Mouse (Mus musculus) limb, embryonic 15.5 days (tissue): ENCODE data around the gene Clns1a. TPM values are rescaled to one million over a fixed set of nuclear protein-coding genes. Genes with fewer than 3 reads are reported as not detected.

Experiments
- ATAC-seq: fragments of 200-750 bp; cut with Nextera tagmentation; 2 replicates; pipeline ENCODE4 v1.8.0; 2017; ENCODE audit warnings: low read depth, moderate TSS enrichment; ENCODE audit not compliant: insufficient number of reproducible peaks, low FRiP score, low TSS enrichment
- H3K27ac ChIP-seq: fragments of 300-500 bp; sonication (generic); 2 replicates; pipeline ENCODE4 v1.5.1; 2015; ENCODE audit warnings: moderate library complexity, mild to moderate bottlenecking, inconsistent platforms
- H3K27me3 ChIP-seq: fragments of 300-500 bp; sonication (generic); 2 replicates; pipeline ENCODE4 v1.6.1; 2015; ENCODE audit warnings: inconsistent platforms
- H3K36me3 ChIP-seq: fragments of 300-500 bp; sonication (generic); 2 replicates; pipeline ENCODE4 v1.6.1; 2015; ENCODE audit warnings: inconsistent platforms
- H3K4me1 ChIP-seq: fragments of 300-500 bp; sonication (generic); 2 replicates; pipeline ENCODE4 v1.6.1; 2015; ENCODE audit warnings: inconsistent platforms
- H3K4me2 ChIP-seq: fragments of 300-500 bp; sonication (generic); 2 replicates; pipeline ENCODE4 v1.6.1; 2015; ENCODE audit warnings: mild to moderate bottlenecking, inconsistent platforms
- H3K4me3 ChIP-seq: fragments of 300-500 bp; sonication (generic); 2 replicates; pipeline ENCODE4 v1.5.1; 2015; ENCODE audit warnings: mild to moderate bottlenecking, inconsistent platforms
- H3K9ac ChIP-seq: fragments of 300-500 bp; sonication (generic); 2 replicates; pipeline ENCODE4 v1.6.1; 2015; ENCODE audit warnings: inconsistent platforms
- H3K9me3 ChIP-seq: fragments of 300-500 bp; sonication (generic); 2 replicates; pipeline ENCODE4 v1.6.1; 2016; ENCODE audit warnings: inconsistent platforms
- WGBS: fragments of 180-500 bp; shearing (Covaris S2); methylation state at CpG from one replicate; pipeline ENCODE4 v1.1.7; 2015; 5-methylcytosine and 5-hydroxymethylcytosine counted together
- polyA plus RNA-seq: library from polyadenylated mRNA; unstranded; fragments of >200 nt; fragmentation: Nextera tagmentation; extraction: Ambion mirVana; gene quantifications from 2 replicates; pipeline ENCODE4 v1.2.1, GENCODE M21; 2015

The Clns1a gene
- polyA plus RNA-seq, 1 experiment from 2014 or later = 175 TPM

- H3K4me2 ChIP-seq = no peak overlapping the region
- no peaks in the 10 kb centered on the region for H3K9me3 ChIP-seq
- peaks cover 11% of the 10 kb centered on the region; the same call in 1 of the 2 replicates for H3K36me3 ChIP-seq
- H3K27ac ChIP-seq = no peak overlapping the region
- WGBS = 71% methylated on average over 14 of the region's 14 CpGs
- no peak for ATAC-seq
- H3K4me1 ChIP-seq = no peaks in the 10 kb centered on the region
- H3K9ac ChIP-seq = no peak overlapping the region
- H3K4me3 ChIP-seq = no peak overlapping the region
- H3K27me3 ChIP-seq = no peaks in the 10 kb centered on the region
Measured at GRCm38 (mm10) chr7:97728666-97729614, 32.5 kb downstream of the Clns1a start.

- 77% methylated on average over 3 of the region's 3 CpGs for WGBS
- ATAC-seq = no peak
- H3K4me2 ChIP-seq = no peak overlapping the region
- peaks cover 7% of the 10 kb centered on the region; the same call in 1 of the 2 replicates for H3K36me3 ChIP-seq
- no peaks in the 10 kb centered on the region for H3K9me3 ChIP-seq
- H3K4me3 ChIP-seq = no peak overlapping the region
- no peak overlapping the region for H3K27ac ChIP-seq
- no peaks in the 10 kb centered on the region for H3K27me3 ChIP-seq
- H3K9ac ChIP-seq = no peak overlapping the region
- no peaks in the 10 kb centered on the region for H3K4me1 ChIP-seq
Measured at GRCm38 (mm10) chr7:97730427-97730826, 34.0 kb downstream of the Clns1a start.

- no peak overlapping the region for H3K4me2 ChIP-seq
- H3K4me3 ChIP-seq = no peak overlapping the region
- WGBS = 84% methylated on average over 5 of the region's 5 CpGs
- H3K27ac ChIP-seq = no peak overlapping the region
- peaks cover 5% of the 10 kb centered on the region; the same call in 1 of the 2 replicates for H3K27me3 ChIP-seq
- H3K4me1 ChIP-seq = peaks cover 12% of the 10 kb centered on the region
- no peaks in the 10 kb centered on the region for H3K36me3 ChIP-seq
- H3K9ac ChIP-seq = no peak overlapping the region
- no peaks in the 10 kb centered on the region for H3K9me3 ChIP-seq
- no peak for ATAC-seq
Measured at GRCm38 (mm10) chr7:97733606-97734005, 37.2 kb downstream of the Clns1a start.

DNA sequence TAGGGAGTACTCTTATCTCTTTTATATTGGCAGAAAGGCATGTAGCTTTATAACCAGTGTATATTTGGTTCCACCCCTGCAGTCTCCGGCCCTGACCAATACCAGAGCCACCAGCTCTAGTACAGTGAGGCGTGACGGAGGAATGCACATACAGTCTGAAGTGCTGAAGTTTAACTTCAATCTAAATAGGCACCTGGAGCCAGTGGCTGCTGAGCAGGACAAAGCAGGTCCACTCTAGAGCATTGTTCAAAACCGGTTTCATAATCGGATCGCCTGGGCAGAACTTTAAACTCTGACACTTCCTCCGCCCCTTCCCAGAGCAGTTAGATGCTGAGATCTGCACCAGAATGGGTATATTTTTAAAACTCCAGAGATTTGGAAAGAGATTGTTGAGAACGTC lies 38.6 kb downstream of the Clns1a start:
- Histone ChIP-seq H3K27ac (no peak overlapping the region), H3K9ac (no peak overlapping the region), H3K4me1 (peaks cover 12% of the 10 kb centered on the region), H3K4me3 (no peak overlapping the region), H3K27me3 (peaks cover 5% of the 10 kb centered on the region; the same call in 1 of the 2 replicates), H3K36me3 (no peaks in the 10 kb centered on the region), H3K4me2 (no peak overlapping the region), H3K9me3 (no peaks in the 10 kb centered on the region)
- 84% methylated on average over 8 of the region's 8 CpGs for WGBS
- ATAC-seq = no peak

DNA sequence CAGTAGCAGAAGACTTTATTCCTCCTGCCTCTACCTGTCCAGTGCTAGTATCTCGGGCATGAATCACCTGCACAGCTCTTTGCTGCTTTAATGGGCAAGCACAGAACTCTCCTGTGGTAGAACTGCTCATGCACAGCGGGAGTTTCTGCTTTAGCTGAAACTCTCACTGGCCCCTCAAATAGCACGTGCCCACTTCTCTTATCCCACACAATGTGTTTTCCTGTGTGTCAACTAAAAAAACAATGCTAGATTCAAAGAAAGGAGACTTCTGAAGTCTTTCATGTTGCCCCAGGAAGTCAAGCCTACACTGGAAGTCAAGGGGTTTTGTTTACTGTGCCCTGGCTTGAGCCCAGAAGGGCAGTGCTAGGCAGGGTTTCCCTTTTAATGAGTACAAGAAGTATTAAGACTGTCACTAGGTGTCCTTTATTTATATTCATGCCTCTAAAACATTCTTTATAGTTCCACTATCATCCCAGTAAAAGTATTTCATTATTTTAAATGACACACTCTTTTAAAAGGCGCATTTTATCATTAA lies 39.5 kb downstream of the Clns1a start:
- H3K4me3 ChIP-seq = no peak overlapping the region
- no peaks in the 10 kb centered on the region for H3K9me3 ChIP-seq
- 47% methylated on average over 4 of the region's 4 CpGs for WGBS
- peaks cover 5% of the 10 kb centered on the region; the same call in 1 of the 2 replicates for H3K27me3 ChIP-seq
- no peak overlapping the region for H3K27ac ChIP-seq
- no peak overlapping the region for H3K9ac ChIP-seq
- no peak for ATAC-seq
- no peaks in the 10 kb centered on the region for H3K36me3 ChIP-seq
- no peak overlapping the region for H3K4me2 ChIP-seq
- peaks cover 12% of the 10 kb centered on the region for H3K4me1 ChIP-seq

DNA sequence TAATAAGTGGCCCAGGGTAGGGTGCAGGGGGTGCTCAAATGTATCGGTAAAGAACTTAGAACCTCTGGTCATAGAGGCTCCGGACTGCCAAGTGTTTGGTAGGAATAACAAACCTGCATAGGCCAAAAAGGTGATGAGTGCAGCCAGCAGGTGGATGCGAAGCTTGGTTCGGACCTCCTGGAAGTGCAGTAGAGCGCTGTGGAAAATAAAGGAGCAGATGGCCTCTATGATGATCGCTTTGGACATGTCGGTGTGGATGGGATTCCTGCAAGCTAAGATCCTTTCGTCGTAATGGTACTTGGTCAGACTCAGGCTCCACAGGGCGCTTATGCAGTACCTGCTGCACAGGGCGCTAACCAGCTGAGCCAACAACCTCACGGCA lies 40.8 kb downstream of the Clns1a start:
- no peak overlapping the region for H3K27ac ChIP-seq
- 10% methylated on average over 12 of the region's 12 CpGs for WGBS
- peaks cover 5% of the 10 kb centered on the region; the same call in 1 of the 2 replicates for H3K27me3 ChIP-seq
- H3K4me1 ChIP-seq = peaks cover 12% of the 10 kb centered on the region
- ATAC-seq = no peak
- peak overlapping the region; percentile 58 for H3K4me3 ChIP-seq
- no peaks in the 10 kb centered on the region for H3K36me3 ChIP-seq
- H3K9me3 ChIP-seq = no peaks in the 10 kb centered on the region
- H3K4me2 ChIP-seq = peak overlapping the region; percentile 95
- peak overlapping the region; percentile 41 for H3K9ac ChIP-seq

DNA sequence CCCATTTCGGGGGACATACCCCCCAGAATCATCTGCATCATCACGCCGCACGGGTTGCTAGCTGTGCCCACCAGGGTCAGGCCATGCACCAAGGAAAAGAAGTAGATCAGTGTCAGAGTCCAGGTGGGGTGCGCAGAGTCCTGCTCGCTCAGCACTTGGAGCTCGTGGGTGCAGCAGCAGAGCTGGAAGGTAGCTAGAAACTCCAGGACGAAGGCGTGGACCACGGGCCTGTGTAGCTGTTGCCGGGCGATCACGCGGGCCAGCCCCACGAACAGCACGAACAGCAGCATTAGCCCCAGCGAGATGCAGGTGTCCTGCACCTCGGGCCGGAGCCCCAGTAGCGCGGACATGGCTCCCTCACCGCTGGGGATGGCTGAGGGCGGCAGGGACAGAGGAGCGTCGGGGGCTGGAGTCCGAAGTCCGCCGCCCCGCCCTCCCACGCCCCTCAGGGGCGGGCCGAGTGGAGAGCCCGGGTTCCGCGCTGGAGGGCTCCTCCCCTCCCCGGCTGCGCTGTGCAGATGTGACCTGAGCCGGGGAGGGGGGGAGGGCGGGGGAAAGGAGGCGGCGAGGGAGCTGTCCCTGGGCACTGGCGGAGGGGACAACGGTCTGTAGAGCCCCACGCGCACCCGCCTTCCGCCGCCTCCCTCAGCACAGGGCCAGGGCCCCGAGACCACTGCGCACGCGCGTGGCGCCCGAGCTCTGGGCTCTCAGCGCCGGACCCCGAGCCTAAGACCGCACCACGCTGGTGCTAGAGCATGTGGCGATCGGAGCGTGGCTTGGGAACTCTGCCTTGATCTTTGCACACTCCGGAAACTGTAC lies 41.4 kb downstream of the Clns1a start, which contains the start of gene Aqp11:
Gene Aqp11, minus strand, starts transcription at position 652 of the 819 bp plus-strand sequence.
- WGBS = under 1% methylated on average over 59 of the region's 64 CpGs
- Histone ChIP-seq H3K9ac (peak within 1 kb of the TSS; percentile 41), H3K27ac (no peak within 1 kb of the TSS; the same call in 1 of the 2 replicates), H3K4me1 (peaks cover 12% of the 10 kb centered on the region), H3K27me3 (peaks cover 5% of the 10 kb centered on the region; the same call in 1 of the 2 replicates), H3K9me3 (no peaks in the 10 kb centered on the region), H3K4me3 (peak within 1 kb of the TSS; percentile 58), H3K36me3 (no peaks in the 10 kb centered on the region), H3K4me2 (peak within 1 kb of the TSS; percentile 95)
- ATAC-seq = peak; percentile 92

- no peak overlapping the region for H3K9ac ChIP-seq
- peaks cover 12% of the 10 kb centered on the region for H3K4me1 ChIP-seq
- H3K4me2 ChIP-seq = no peak overlapping the region
- no peak for ATAC-seq
- H3K9me3 ChIP-seq = no peaks in the 10 kb centered on the region
- no peak overlapping the region for H3K4me3 ChIP-seq
- peaks cover 5% of the 10 kb centered on the region; the same call in 1 of the 2 replicates for H3K27me3 ChIP-seq
- no peak overlapping the region for H3K27ac ChIP-seq
- no peaks in the 10 kb centered on the region for H3K36me3 ChIP-seq
- WGBS = 60% methylated on average over 10 of the region's 10 CpGs
Measured at GRCm38 (mm10) chr7:97740948-97741347, 44.5 kb downstream of the Clns1a start.

- Histone ChIP-seq H3K27ac (no peak overlapping the region), H3K9me3 (no peaks in the 10 kb centered on the region), H3K36me3 (no peaks in the 10 kb centered on the region), H3K4me1 (peaks cover 12% of the 10 kb centered on the region), H3K4me2 (no peak overlapping the region), H3K4me3 (no peak overlapping the region), H3K27me3 (peaks cover 5% of the 10 kb centered on the region; the same call in 1 of the 2 replicates), H3K9ac (no peak overlapping the region)
- 40% methylated on average over 1 of the region's 1 CpGs for WGBS
- ATAC-seq = no peak
Measured at GRCm38 (mm10) chr7:97741756-97742291, 45.4 kb downstream of the Clns1a start.

GRCm38 (mm10) chr7:97745299-97745698 lies 48.9 kb downstream of the Clns1a start:
- Histone ChIP-seq H3K9me3 (no peaks in the 10 kb centered on the region), H3K4me3 (no peak overlapping the region), H3K4me2 (no peak overlapping the region), H3K4me1 (0 out of 2 replicates have a peak, but pooled peaks cover 5% of the 10 kb centered on the region), H3K27me3 (no peaks in the 10 kb centered on the region), H3K36me3 (no peaks in the 10 kb centered on the region), H3K27ac (no peak overlapping the region), H3K9ac (no peak overlapping the region)
- WGBS = 10% methylated on average over 3 of the region's 3 CpGs
- ATAC-seq = no peak

DNA sequence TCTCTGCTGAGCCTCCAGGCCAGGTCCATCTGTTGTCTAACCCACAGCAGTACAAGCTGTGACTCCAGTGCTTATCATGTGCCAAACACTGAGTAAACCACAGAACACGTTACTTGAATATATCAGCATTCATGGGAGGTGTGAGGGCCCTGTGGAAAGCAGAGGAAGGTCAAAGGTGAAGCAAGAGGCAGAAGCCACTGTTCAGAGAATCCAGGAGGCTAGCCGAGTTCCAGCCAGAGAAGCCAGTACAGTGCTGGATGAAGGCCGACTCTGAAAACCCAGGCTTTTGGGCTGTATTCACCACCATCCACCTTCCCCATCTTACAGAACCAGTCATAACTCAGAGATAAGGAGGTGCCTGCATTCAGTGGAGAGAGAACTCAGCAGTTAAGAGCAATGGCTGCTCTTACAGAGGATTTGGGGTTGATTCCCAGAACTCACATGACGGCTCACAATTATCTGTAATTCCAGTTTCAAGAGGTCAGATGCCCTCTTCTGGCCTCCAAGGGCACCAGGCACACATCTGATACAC lies 50.8 kb downstream of the Clns1a start:
- 0 out of 2 replicates have a peak, but pooled peaks cover 5% of the 10 kb centered on the region for H3K4me1 ChIP-seq
- no peak overlapping the region for H3K27ac ChIP-seq
- ATAC-seq = no peak
- 73% methylated on average over 4 of the region's 4 CpGs for WGBS
- H3K9me3 ChIP-seq = no peaks in the 10 kb centered on the region
- no peak overlapping the region for H3K4me2 ChIP-seq
- H3K4me3 ChIP-seq = no peak overlapping the region
- no peaks in the 10 kb centered on the region for H3K27me3 ChIP-seq
- no peak overlapping the region for H3K9ac ChIP-seq
- H3K36me3 ChIP-seq = no peaks in the 10 kb centered on the region
